Mouse (Mus musculus) limb, embryonic 10.5 days (tissue): ENCODE data around the gene Zdhhc19. TPM values are rescaled to one million over a fixed set of nuclear protein-coding genes. Genes with fewer than 3 reads are reported as not detected.

Experiments
- DNase-seq: peaks from one replicate; pipeline ENCODE4 v3.0.0-alpha.2; 2017; ENCODE audit warnings: low spot score
- H3K27ac ChIP-seq: fragments of 300-500 bp; sonication (generic); 2 replicates; pipeline ENCODE4 v1.5.1; 2016; ENCODE audit warnings: mild to moderate bottlenecking
- H3K27me3 ChIP-seq: fragments of 300-500 bp; sonication (generic); 2 replicates; pipeline ENCODE4 v1.6.1; 2016; ENCODE audit warnings: low read depth, mild to moderate bottlenecking; ENCODE audit not compliant: poor library complexity, severe bottlenecking
- H3K36me3 ChIP-seq: fragments of 300-500 bp; sonication (generic); 2 replicates; pipeline ENCODE4 v1.6.1; 2016; ENCODE audit warnings: mild to moderate bottlenecking, moderate library complexity
- H3K4me1 ChIP-seq: fragments of 300-500 bp; sonication (generic); 2 replicates; pipeline ENCODE4 v1.6.1; 2016
- H3K4me3 ChIP-seq: fragments of 300-500 bp; sonication (generic); 2 replicates; pipeline ENCODE4 v1.5.1; 2016; ENCODE audit warnings: mild to moderate bottlenecking, moderate library complexity
- H3K9me3 ChIP-seq: fragments of 300-500 bp; sonication (generic); replicated peaks from 2 replicates; pipeline ENCODE4 v1.6.1; 2016; ENCODE audit warnings: mild to moderate bottlenecking
- WGBS: fragments of 180-500 bp; shearing (Covaris S2); methylation state at CpG from one replicate; pipeline ENCODE4 v1.1.7; 2016; 5-methylcytosine and 5-hydroxymethylcytosine counted together
- polyA plus RNA-seq: library from polyadenylated mRNA; unstranded; fragments of >200 nt; fragmentation: Nextera tagmentation; extraction: Ambion mirVana; gene quantifications from 2 replicates; pipeline ENCODE4 v1.2.1, GENCODE M21; 2016

Gene Zdhhc19
- polyA plus RNA-seq: not detected in 2 replicates

- peaks cover 33% of the 10 kb centered on the region for H3K4me1 ChIP-seq
- no peak within 1 kb of the TSS for H3K4me3 ChIP-seq
- H3K36me3 ChIP-seq: no peaks in the 10 kb centered on the region
- WGBS: 87% methylated on average over 3 of the region's 3 CpGs
- H3K9me3 ChIP-seq: no peaks in the 10 kb centered on the region
- peaks cover 11% of the 10 kb centered on the region; the same call in 1 of the 2 replicates for H3K27me3 ChIP-seq
- no peak for DNase-seq
- no peak within 1 kb of the TSS for H3K27ac ChIP-seq
These were observed at the start of gene Zdhhc19 for GRCm38 (mm10) chr16:32495965-32496364. TSS of gene Zdhhc19 (plus strand) at chr16:32496265.

- peaks cover 9% of the 10 kb centered on the region; the same call in 1 of the 2 replicates for H3K36me3 ChIP-seq
- H3K4me3 ChIP-seq: no peak overlapping the region
- no peaks in the 10 kb centered on the region for H3K4me1 ChIP-seq
- H3K27ac ChIP-seq: no peak overlapping the region
- 78% methylated on average over 2 of the region's 2 CpGs for WGBS
- DNase-seq: no peak
- H3K27me3 ChIP-seq: no peaks in the 10 kb centered on the region
- no peaks in the 10 kb centered on the region for H3K9me3 ChIP-seq
These were observed 49.4 kb upstream of the Zdhhc19 start for GRCm38 (mm10) chr16:32446563-32447138.

- H3K4me3 ChIP-seq: no peak overlapping the region
- H3K4me1 ChIP-seq: peaks cover 8% of the 10 kb centered on the region
- no peak for DNase-seq
- 81% methylated on average over 3 of the region's 3 CpGs for WGBS
- H3K27ac ChIP-seq: no peak overlapping the region
- peaks cover 14% of the 10 kb centered on the region for H3K36me3 ChIP-seq
- H3K9me3 ChIP-seq: no peaks in the 10 kb centered on the region
- H3K27me3 ChIP-seq: no peaks in the 10 kb centered on the region
These were observed 46.4 kb upstream of the Zdhhc19 start for GRCm38 (mm10) chr16:32449665-32450064.

- H3K27ac ChIP-seq: no peak overlapping the region
- no peaks in the 10 kb centered on the region for H3K27me3 ChIP-seq
- peaks cover 14% of the 10 kb centered on the region for H3K36me3 ChIP-seq
- 90% methylated on average over 2 of the region's 2 CpGs for WGBS
- no peak for DNase-seq
- no peak overlapping the region for H3K4me3 ChIP-seq
- no peaks in the 10 kb centered on the region for H3K9me3 ChIP-seq
- peaks cover 13% of the 10 kb centered on the region for H3K4me1 ChIP-seq
These were observed 45.9 kb upstream of the Zdhhc19 start for GRCm38 (mm10) chr16:32450133-32450532.

GRCm38 (mm10) chr16:32453102-32453501 lies 43.0 kb upstream of the Zdhhc19 start:
- no peaks in the 10 kb centered on the region for H3K27me3 ChIP-seq
- no peaks in the 10 kb centered on the region for H3K9me3 ChIP-seq
- H3K27ac ChIP-seq: no peak overlapping the region
- H3K4me3 ChIP-seq: no peak overlapping the region
- H3K36me3 ChIP-seq: peaks cover 28% of the 10 kb centered on the region
- 97% methylated on average over 8 of the region's 8 CpGs for WGBS
- peaks cover 16% of the 10 kb centered on the region for H3K4me1 ChIP-seq
- DNase-seq: no peak

GRCm38 (mm10) chr16:32454646-32455045 lies 41.4 kb upstream of the Zdhhc19 start:
- WGBS: 53% methylated on average over 5 of the region's 5 CpGs
- peak; percentile 60 for DNase-seq
- Histone ChIP-seq H3K4me1 (peaks cover 16% of the 10 kb centered on the region), H3K27ac (peak overlapping the region; percentile 87), H3K36me3 (peaks cover 35% of the 10 kb centered on the region), H3K4me3 (peak overlapping the region; percentile 19; the same call in 1 of the 2 replicates), H3K27me3 (no peaks in the 10 kb centered on the region), H3K9me3 (no peaks in the 10 kb centered on the region)

- Histone ChIP-seq H3K27me3 (no peaks in the 10 kb centered on the region), H3K27ac (no peak overlapping the region), H3K36me3 (peaks cover 38% of the 10 kb centered on the region), H3K9me3 (no peaks in the 10 kb centered on the region), H3K4me3 (no peak overlapping the region), H3K4me1 (peaks cover 16% of the 10 kb centered on the region)
- DNase-seq: no peak
These were observed 40.0 kb upstream of the Zdhhc19 start for GRCm38 (mm10) chr16:32456086-32456485.

GRCm38 (mm10) chr16:32456761-32457160 lies 39.3 kb upstream of the Zdhhc19 start:
- DNase-seq: no peak
- Histone ChIP-seq H3K36me3 (peaks cover 36% of the 10 kb centered on the region), H3K4me3 (no peak overlapping the region), H3K27ac (no peak overlapping the region), H3K9me3 (no peaks in the 10 kb centered on the region), H3K4me1 (peaks cover 16% of the 10 kb centered on the region), H3K27me3 (no peaks in the 10 kb centered on the region)
- WGBS: 94% methylated on average over 1 of the region's 1 CpGs

- Histone ChIP-seq H3K4me1 (peaks cover 16% of the 10 kb centered on the region), H3K27me3 (no peaks in the 10 kb centered on the region), H3K36me3 (peaks cover 33% of the 10 kb centered on the region), H3K27ac (no peak overlapping the region), H3K4me3 (no peak overlapping the region), H3K9me3 (no peaks in the 10 kb centered on the region)
- WGBS: 65% methylated on average over 10 of the region's 10 CpGs
- DNase-seq: no peak
These were observed 38.3 kb upstream of the Zdhhc19 start for GRCm38 (mm10) chr16:32457589-32458386.

GRCm38 (mm10) chr16:32460518-32460917 lies 35.5 kb upstream of the Zdhhc19 start:
- no peaks in the 10 kb centered on the region for H3K4me1 ChIP-seq
- no peak overlapping the region for H3K27ac ChIP-seq
- H3K9me3 ChIP-seq: no peaks in the 10 kb centered on the region
- peaks cover 50% of the 10 kb centered on the region for H3K36me3 ChIP-seq
- no peak overlapping the region for H3K4me3 ChIP-seq
- no peak for DNase-seq
- H3K27me3 ChIP-seq: no peaks in the 10 kb centered on the region
- 66% methylated on average over 4 of the region's 4 CpGs for WGBS

- Histone ChIP-seq H3K36me3 (peaks cover 39% of the 10 kb centered on the region), H3K9me3 (no peaks in the 10 kb centered on the region), H3K27me3 (no peaks in the 10 kb centered on the region), H3K4me1 (no peaks in the 10 kb centered on the region), H3K27ac (no peak overlapping the region), H3K4me3 (no peak overlapping the region)
- WGBS: 95% methylated on average over 5 of the region's 5 CpGs
- no peak for DNase-seq
These were observed 34.4 kb upstream of the Zdhhc19 start for GRCm38 (mm10) chr16:32461713-32462112.

- Histone ChIP-seq H3K4me1 (no peaks in the 10 kb centered on the region), H3K4me3 (no peak overlapping the region), H3K36me3 (peaks cover 47% of the 10 kb centered on the region), H3K27ac (no peak overlapping the region), H3K9me3 (no peaks in the 10 kb centered on the region), H3K27me3 (no peaks in the 10 kb centered on the region)
- 95% methylated on average over 16 of the region's 16 CpGs for WGBS
- DNase-seq: no peak
These were observed 33.1 kb upstream of the Zdhhc19 start for GRCm38 (mm10) chr16:32462950-32463349.

GRCm38 (mm10) chr16:32463426-32463825 lies 32.6 kb upstream of the Zdhhc19 start:
- Histone ChIP-seq H3K27me3 (no peaks in the 10 kb centered on the region), H3K9me3 (no peaks in the 10 kb centered on the region), H3K36me3 (peaks cover 52% of the 10 kb centered on the region), H3K4me1 (no peaks in the 10 kb centered on the region), H3K27ac (no peak overlapping the region), H3K4me3 (no peak overlapping the region)
- no peak for DNase-seq
- 89% methylated on average over 2 of the region's 2 CpGs for WGBS
